Mouse (Mus musculus) limb, embryonic 10.5 days (tissue): ENCODE measurements around the gene Gm11168. TPM values are rescaled to one million over a fixed set of nuclear protein-coding genes. Genes with fewer than 3 reads are reported as not detected.
"Not testable (repeated sequence)": the region's sequence is repeated elsewhere in the genome, so short reads cannot be mapped to it uniquely, and the experiment has no call there.

Experiments
- DNase-seq: peaks from one replicate; pipeline ENCODE4 v3.0.0-alpha.2; 2017; ENCODE audit warnings: low spot score
- H3K27ac ChIP-seq: fragments of 300-500 bp; sonication (generic); 2 replicates; pipeline ENCODE4 v1.5.1; 2016; ENCODE audit warnings: mild to moderate bottlenecking
- H3K27me3 ChIP-seq: fragments of 300-500 bp; sonication (generic); 2 replicates; pipeline ENCODE4 v1.6.1; 2016; ENCODE audit warnings: low read depth, mild to moderate bottlenecking; ENCODE audit not compliant: poor library complexity, severe bottlenecking
- H3K36me3 ChIP-seq: fragments of 300-500 bp; sonication (generic); 2 replicates; pipeline ENCODE4 v1.6.1; 2016; ENCODE audit warnings: mild to moderate bottlenecking, moderate library complexity
- H3K4me1 ChIP-seq: fragments of 300-500 bp; sonication (generic); 2 replicates; pipeline ENCODE4 v1.6.1; 2016
- H3K4me3 ChIP-seq: fragments of 300-500 bp; sonication (generic); 2 replicates; pipeline ENCODE4 v1.5.1; 2016; ENCODE audit warnings: mild to moderate bottlenecking, moderate library complexity
- H3K9me3 ChIP-seq: fragments of 300-500 bp; sonication (generic); replicated peaks from 2 replicates; pipeline ENCODE4 v1.6.1; 2016; ENCODE audit warnings: mild to moderate bottlenecking
- WGBS: fragments of 180-500 bp; shearing (Covaris S2); methylation state at CpG from one replicate; pipeline ENCODE4 v1.1.7; 2016; 5-methylcytosine and 5-hydroxymethylcytosine counted together
- microRNA-seq: library from miRNA; unstranded; fragments of <30 nt; microRNA quantifications from one replicate; pipeline ENCODE4, GENCODE M21; 2017
- polyA plus RNA-seq: library from polyadenylated mRNA; unstranded; fragments of >200 nt; fragmentation: Nextera tagmentation; extraction: Ambion mirVana; gene quantifications from 2 replicates; pipeline ENCODE4 v1.2.1, GENCODE M21; 2016

Gene Gm11168
- polyA plus RNA-seq, 1 experiment from 2014 or later = not detected

GRCm38 (mm10) chr9:3034299-3034698 is 31.2 kb downstream of the Gm11168 start, which contains the start of gene Gm17535:
Gm17535 (plus strand) TSS chr9:3034599.
- H3K4me3 ChIP-seq, H3K9me3 ChIP-seq, H3K27me3 ChIP-seq, DNase-seq, H3K27ac ChIP-seq, H3K4me1 ChIP-seq, H3K36me3 ChIP-seq: not testable (repeated sequence)
- WGBS = 57% methylated on average over 1 of the region's 8 CpGs

- H3K4me3 ChIP-seq, H3K4me1 ChIP-seq, H3K36me3 ChIP-seq, H3K27ac ChIP-seq, DNase-seq, H3K9me3 ChIP-seq, H3K27me3 ChIP-seq: not testable (repeated sequence)
- WGBS = 82% methylated on average over 8 of the region's 8 CpGs
Measured at GRCm38 (mm10) chr9:3036577-3036976, 33.4 kb downstream of the Gm11168 start, which contains the start of gene Gm10715. Gm10715 (plus strand) TSS chr9:3036877.

GRCm38 (mm10) chr9:3038161-3038560 is 35.0 kb downstream of the Gm11168 start:
- not testable (repeated sequence) for H3K27ac ChIP-seq, H3K4me3 ChIP-seq, H3K9me3 ChIP-seq, H3K36me3 ChIP-seq, H3K27me3 ChIP-seq, H3K4me1 ChIP-seq, DNase-seq
- 73% methylated on average over 4 of the region's 4 CpGs for WGBS

Small RNA genes within 50 kb of the gene (microRNA-seq; reads per million reads assigned to microRNA genes)
- not detected for gene Mir101c

Other genes starting within 250 kb of the Gm11168 start
- not detected in 2 replicates for gene Gm10722, start 2.4 kb upstream of the Gm11168 start, polyA plus RNA-seq
- not detected in 2 replicates for gene Gm10721, start 9.8 kb downstream of the Gm11168 start, polyA plus RNA-seq
- not detected in 2 replicates for gene Gm10720, start 12.3 kb downstream of the Gm11168 start, polyA plus RNA-seq
- gene Gm10719, start 14.1 kb downstream of the Gm11168 start, polyA plus RNA-seq = not detected in 2 replicates
- not detected in 2 replicates for gene Gm10718, start 20.2 kb downstream of the Gm11168 start, polyA plus RNA-seq
- gene Gm10717, start 22.1 kb downstream of the Gm11168 start, polyA plus RNA-seq = not detected in 2 replicates
- gene Gm17535, start 31.3 kb downstream of the Gm11168 start, polyA plus RNA-seq = not detected in 2 replicates
- not detected in 2 replicates for gene Gm10715, start 33.5 kb downstream of the Gm11168 start, polyA plus RNA-seq